In genomic region chr1:33875691-33876090, GRCm38 (mm10) we compare ENCODE assay signal across 9 mouse cellular contexts. TPM values are rescaled to one million over a fixed set of nuclear protein-coding genes. Genes with fewer than 3 reads are reported as not detected.
DNase-seq lines count a peak whose midpoint lies in the region; ATAC-seq and TF ChIP-seq lines count a peak whose summit lies in the region.
"Had no signal": no experiment of that assay in that cellular context is flagged by ENCODE, and none has a peak within 500 bp of the region (broad histone marks: within the 10 kb centered on the region; RNA-seq: fewer than 3 reads in every experiment).

No protein-coding gene starts in this region.

- no peak overlapping the region for H3K4me3 ChIP-seq in cerebellum, adult 2 months (replicated peaks; ENCODE audit: insufficient read depth, low read depth, low read length)
- H3K4me3 ChIP-seq in embryonic facial prominence, embryonic 11.5 days (ENCODE audit: low read depth, low read length): no peak overlapping the region
- H3K4me3 ChIP-seq: midbrain, embryonic 12.5 days had no signal

- H3K27ac ChIP-seq in cerebellum, adult 2 months (ENCODE audit: insufficient read depth, low read length): no peak overlapping the region
- H3K27ac ChIP-seq in embryonic facial prominence, embryonic 11.5 days (replicated peaks; ENCODE audit: low read depth, low read length): no peak overlapping the region
- H3K27ac ChIP-seq: midbrain, embryonic 12.5 days had no signal

- H3K36me3 ChIP-seq in embryonic facial prominence, embryonic 11.5 days (replicated peaks; ENCODE audit: control insufficient read depth, insufficient read depth, low read depth, low read length): no peaks in the 10 kb centered on the region
- H3K36me3 ChIP-seq: midbrain, embryonic 12.5 days had no signal

- no peaks in the 10 kb centered on the region for H3K4me1 ChIP-seq in cerebellum, adult 2 months (ENCODE audit: control insufficient read depth, insufficient read depth, low read length)
- H3K4me1 ChIP-seq in embryonic facial prominence, embryonic 11.5 days (ENCODE audit: control insufficient read depth, insufficient read depth, low read length): no peaks in the 10 kb centered on the region
- H3K4me1 ChIP-seq: midbrain, embryonic 12.5 days had no signal

- CTCF ChIA-PET in Patski (lab: Charles Lee): interaction anchor here (1.1 kb wide), 1 partner anchor 14 kb away, joined by 4 read pairs; no protein-coding TSS in a partner anchor

- intact Hi-C loops in left cerebral cortex, postnatal 4 days (cut with DNase I): no loop called here
- intact Hi-C loops in left cerebral cortex, postnatal 36 days (cut with DNase I): no loop called here

- no peaks in the 10 kb centered on the region for H3K9me3 ChIP-seq in embryonic facial prominence, embryonic 11.5 days (replicated peaks; ENCODE audit: control insufficient read depth, low read length)
- H3K9me3 ChIP-seq: midbrain, embryonic 12.5 days had no signal

- H3K9ac ChIP-seq in embryonic facial prominence, embryonic 11.5 days (replicated peaks; ENCODE audit: low read length): no peak overlapping the region
- H3K9ac ChIP-seq: midbrain, embryonic 12.5 days had no signal

- no peaks in the 10 kb centered on the region for H3K27me3 ChIP-seq in cerebellum, adult 2 months (ENCODE audit: control insufficient read depth, insufficient read depth, low read length)
- H3K27me3 ChIP-seq in Patski: no peaks in the 10 kb centered on the region
- no peaks in the 10 kb centered on the region for H3K27me3 ChIP-seq in embryonic facial prominence, embryonic 11.5 days (ENCODE audit: control insufficient read depth, insufficient read depth, low read length)
- H3K27me3 ChIP-seq: midbrain, embryonic 12.5 days had no signal

- WGBS in cerebellum, adult 2 months: 65% methylated on average over 6 of the region's 6 CpGs
- WGBS in embryonic facial prominence, embryonic 11.5 days: 49% methylated on average over 6 of the region's 6 CpGs

- no peak overlapping the region for H3K4me2 ChIP-seq in embryonic facial prominence, embryonic 11.5 days (ENCODE audit: low read depth, low read length)
- H3K4me2 ChIP-seq: midbrain, embryonic 12.5 days had no signal

- peak; percentile 8; the same call in 1 of the 2 replicates for TF ChIP-seq CTCF in cerebellum, adult 2 months (IDR thresholded peaks at IDR 0.05; ENCODE audit: borderline replicate concordance, insufficient read depth, low read depth, low read length)
- peak; percentile 65 for TF ChIP-seq CTCF in Patski (IDR thresholded peaks at IDR 0.05)

- no peak for DNase-seq in cerebellum, adult 2 months
- no peak for DNase-seq in cerebellum, postnatal 4 days (ENCODE audit: low spot score in 2 of 2)
- DNase-seq in left cerebral cortex, postnatal 4 days: peak; percentile 17
- no peak for DNase-seq in left cerebral cortex, postnatal 36 days (ENCODE audit: low spot score in 2 of 2)
- no peak for DNase-seq in Patski (ENCODE audit: low read depth, low spot score)
- peak; percentile 52 for DNase-seq in embryonic facial prominence, embryonic 11.5 days (ENCODE audit: low spot score)
- no peak for DNase-seq in frontal cortex, adult 2 months (ENCODE audit: extremely low spot score in 1 of 2, low spot score in 1 of 2)

- no peak for ATAC-seq in Patski
- no peak for ATAC-seq in embryonic facial prominence, embryonic 11.5 days (replicated peaks; ENCODE audit: insufficient number of reproducible peaks, low FRiP score, low TSS enrichment, low read depth)
- no peak for ATAC-seq in monocyte, adult 5-6 weeks (replicated peaks; ENCODE audit: insufficient number of reproducible peaks, low FRiP score, low TSS enrichment, poor library complexity, severe bottlenecking)

- no peak for TF ChIP-seq POLR2A in cerebellum, adult 2 months (IDR thresholded peaks at IDR 0.05; ENCODE audit: borderline replicate concordance, insufficient read depth, low read length)

- POLR2A ChIA-PET in Patski (lab: Charles Lee): no interaction called here

- in situ Hi-C loops in Patski (cut with MboI; ENCODE audit: low pct_unique_long_range_greater_than_20kb): loop anchor here (10.0 kb wide), 1 partner anchor 191 kb away; no protein-coding TSS in a partner anchor

RNA-seq across cellular contexts. Expression of gene Bend6, which starts 31.9 kb away (rescaled TPM):
- 276 and 283 TPM in 2 replicates for polyA plus RNA-seq in cerebellum, adult 2 months (2012; rRNA removed)
- total RNA-seq in left cerebral cortex, postnatal 4 days (2021): 100 to 1,000 TPM; 159 to 164 TPM
- 100 to 1,000 TPM; 128 to 136 TPM for total RNA-seq in left cerebral cortex, postnatal 36 days (2021)
- polyA plus RNA-seq in Patski (2021): 3.5 TPM
- 2.3 and 2.8 TPM in 2 replicates for polyA plus RNA-seq in embryonic facial prominence, embryonic 11.5 days (2014; fragmentation: Nextera tagmentation; extraction: Ambion mirVana)
- total RNA-seq in monocyte, adult 5-6 weeks (2017): 0.97 to 3.2 TPM in 2 of 3 replicates, not detected in the other
- polyA plus RNA-seq in frontal cortex, adult 2 months (2012; rRNA removed): 93.6 and 97.2 TPM in 2 replicates

RNA-seq across cellular contexts. Expression of gene Dst, which starts 32.3 kb away (rescaled TPM):
- 143 and 148 TPM in 2 replicates for polyA plus RNA-seq in cerebellum, adult 2 months (2012; rRNA removed)
- total RNA-seq in left cerebral cortex, postnatal 4 days (2021): 100 to 1,000 TPM; 282 TPM
- total RNA-seq in left cerebral cortex, postnatal 36 days (2021): 100 to 1,000 TPM; 243 to 269 TPM
- polyA plus RNA-seq in Patski (2021): 176 TPM
- polyA plus RNA-seq in embryonic facial prominence, embryonic 11.5 days (2014; fragmentation: Nextera tagmentation; extraction: Ambion mirVana): 20.7 and 21.8 TPM in 2 replicates
- 0.29 to 2.0 TPM (median 0.96 TPM) in 3 replicates for total RNA-seq in monocyte, adult 5-6 weeks (2017)
- polyA plus RNA-seq in frontal cortex, adult 2 months (2012; rRNA removed): 80.7 and 80.9 TPM in 2 replicates

Comparison
In these comparisons a context has a peak if more than half of its experiments do, and no peak if none do; other contexts are left out.
1. DNase-seq: peak in left cerebral cortex, postnatal 4 days (single experiment) and embryonic facial prominence, embryonic 11.5 days (single experiment); none in cerebellum, adult 2 months (0 of 2), cerebellum, postnatal 4 days (0 of 2), left cerebral cortex, postnatal 36 days (0 of 2), Patski (single experiment) and frontal cortex, adult 2 months (0 of 2).
2. RNA of gene Bend6, which starts 31.9 kb away (polyA plus RNA-seq): 276 to 283 TPM in cerebellum, adult 2 months and 93.6 to 97.2 TPM in frontal cortex, adult 2 months; 3.5 TPM in Patski (single experiment) and 2.3 to 2.8 TPM in embryonic facial prominence, embryonic 11.5 days; every median in the first group is over 10 times any median in the second.